Mouse (Mus musculus) lung, adult 2 months (tissue): Measurements from ENCODE around the gene Vmn1r219. TPM values are rescaled to one million over a fixed set of nuclear protein-coding genes. Genes with fewer than 3 reads are reported as not detected.
"Not testable (repeated sequence)": the region's sequence is repeated elsewhere in the genome, so short reads cannot be mapped to it uniquely, and the experiment has no call there.

ENCODE experiments used
- DNase-seq: peaks from one replicate; pipeline ENCODE4 v3.0.0; 2022
- H3K4me1 ChIP-seq: fragments of 200-500 bp; 2 replicates; pipeline ENCODE4 v1.6.1; 2011; ENCODE audit warnings: low read length; ENCODE audit not compliant: control insufficient read depth, insufficient read depth
- H3K4me3 ChIP-seq: fragments of 200-500 bp; replicated peaks from 2 replicates; pipeline ENCODE3; 2011; ENCODE audit warnings: low read depth, mild to moderate bottlenecking, control low read depth, low read length; ENCODE audit errors: extremely low read depth
- CTCF ChIP-seq: fragments of 200-500 bp; IDR thresholded peaks from 2 replicates; pipeline ENCODE4 v1.5.1; 2011; ENCODE audit warnings: mild to moderate bottlenecking, low read length, control low read depth; ENCODE audit not compliant: insufficient read depth
- POLR2A ChIP-seq: fragments of 200-500 bp; IDR thresholded peaks from 2 replicates; pipeline ENCODE4 v1.6.1; 2011; ENCODE audit warnings: low read depth, mild to moderate bottlenecking, control low read depth, low read length, borderline replicate concordance; ENCODE audit errors: extremely low read depth
- WGBS: fragments of 180-500 bp; shearing (Covaris S2); methylation state at CpG from one replicate; pipeline ENCODE4 v1.1.7; 2018; 5-methylcytosine and 5-hydroxymethylcytosine counted together
- polyA plus RNA-seq: library from polyadenylated mRNA; depleted of rRNA; stranded (reverse); fragments of >200 nt; gene quantifications from 2 replicates; pipeline ENCODE4 v1.2.3, GENCODE M21; 2012; rRNA removed

Vmn1r219 gene
- not detected in 2 replicates for polyA plus RNA-seq

DNA sequence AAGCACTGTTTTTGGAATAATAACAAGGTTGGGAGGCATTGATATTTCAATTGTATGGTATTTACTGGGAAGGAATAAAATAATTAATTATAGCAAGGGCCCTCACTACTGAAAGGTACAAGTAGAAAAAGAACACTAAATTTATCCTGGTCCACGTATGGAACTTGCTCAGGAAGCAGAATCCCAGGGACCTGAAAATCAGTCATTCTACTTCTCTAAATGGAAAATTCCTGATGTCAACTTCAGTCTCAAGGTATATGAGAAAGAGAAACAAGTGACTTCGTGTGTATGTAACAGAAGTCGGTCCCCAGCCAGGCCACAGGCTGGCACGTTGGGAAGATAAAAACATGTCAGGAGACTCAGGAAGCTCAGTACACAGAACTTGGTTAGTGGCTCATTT lies at the start of gene Vmn1r219:
TSS of gene Vmn1r219 (plus strand) at position 301 of the 400 bp plus-strand sequence.
- Histone ChIP-seq H3K4me3 (no peak within 1 kb of the TSS), H3K4me1 (no peaks in the 10 kb centered on the region)
- DNase-seq: no peak
- 65% methylated on average over 4 of the region's 4 CpGs for WGBS
- no peak for TF ChIP-seq CTCF
- no peak for TF ChIP-seq POLR2A

- not testable (repeated sequence) for DNase-seq, H3K4me3 ChIP-seq, H3K4me1 ChIP-seq
- 74% methylated on average over 1 of the region's 1 CpGs for WGBS
Measured at GRCm38 (mm10) chr13:23118126-23118525, 41.0 kb upstream of the Vmn1r219 start, which contains the start of gene Vmn1r217. TSS of gene Vmn1r217 (minus strand) at chr13:23118226.

DNA sequence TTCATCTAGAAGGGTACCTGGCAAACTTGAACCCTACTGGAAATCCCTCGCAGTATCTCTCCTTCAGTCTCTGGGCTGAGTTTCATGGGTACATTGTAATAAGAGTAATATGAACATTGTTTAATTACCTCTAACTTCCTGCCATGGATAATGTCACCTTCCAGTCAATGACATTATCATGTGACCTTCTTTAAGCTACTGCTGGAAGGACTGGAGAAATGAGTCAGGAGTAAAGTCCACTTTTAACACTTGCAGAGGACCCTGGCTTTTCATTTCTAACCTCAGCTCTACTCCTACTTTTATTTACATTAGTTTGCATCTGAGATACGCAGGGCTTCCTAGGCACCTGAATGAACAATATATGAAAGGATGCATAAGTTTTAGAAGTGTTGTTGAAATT lies 38.5 kb upstream of the Vmn1r219 start:
- no peak overlapping the region for H3K4me3 ChIP-seq
- DNase-seq: no peak
- no peaks in the 10 kb centered on the region for H3K4me1 ChIP-seq
- WGBS: 76% methylated on average over 2 of the region's 2 CpGs
- no peak for TF ChIP-seq CTCF

- Histone ChIP-seq H3K4me3 (no peak within 1 kb of the TSS), H3K4me1 (no peaks in the 10 kb centered on the region)
- no peak for DNase-seq
- TF ChIP-seq CTCF: no peak
- TF ChIP-seq POLR2A: no peak
- WGBS: 56% methylated on average over 3 of the region's 3 CpGs
Measured at GRCm38 (mm10) chr13:23133099-23133498, 26.0 kb upstream of the Vmn1r219 start, which contains the start of gene Vmn1r218. TSS of gene Vmn1r218 (plus strand) at chr13:23133155.

DNA sequence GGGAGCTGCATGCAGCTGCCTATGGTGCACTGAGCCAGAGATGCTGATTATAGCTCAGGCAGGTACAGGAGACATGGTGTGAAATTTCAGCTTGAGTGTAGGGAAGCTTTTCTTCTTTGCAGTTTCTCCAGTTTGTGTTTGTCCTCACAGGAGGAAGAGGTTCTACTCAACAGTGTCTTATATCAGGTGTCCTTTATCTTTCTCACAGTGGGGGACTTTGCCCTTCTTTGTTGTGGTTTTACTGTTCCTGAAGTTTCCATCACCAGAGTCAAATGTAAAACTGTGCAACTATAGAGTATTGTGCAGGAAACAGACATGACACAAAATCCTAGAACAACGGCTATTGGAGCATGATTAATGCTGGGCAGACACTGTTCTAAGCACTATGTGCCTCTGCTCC lies 25.6 kb upstream of the Vmn1r219 start:
- Histone ChIP-seq H3K4me3 (no peak overlapping the region), H3K4me1 (no peaks in the 10 kb centered on the region)
- DNase-seq: no peak
- TF ChIP-seq CTCF: no peak
- no peak for TF ChIP-seq POLR2A
- 53% methylated on average over 1 of the region's 1 CpGs for WGBS

DNA sequence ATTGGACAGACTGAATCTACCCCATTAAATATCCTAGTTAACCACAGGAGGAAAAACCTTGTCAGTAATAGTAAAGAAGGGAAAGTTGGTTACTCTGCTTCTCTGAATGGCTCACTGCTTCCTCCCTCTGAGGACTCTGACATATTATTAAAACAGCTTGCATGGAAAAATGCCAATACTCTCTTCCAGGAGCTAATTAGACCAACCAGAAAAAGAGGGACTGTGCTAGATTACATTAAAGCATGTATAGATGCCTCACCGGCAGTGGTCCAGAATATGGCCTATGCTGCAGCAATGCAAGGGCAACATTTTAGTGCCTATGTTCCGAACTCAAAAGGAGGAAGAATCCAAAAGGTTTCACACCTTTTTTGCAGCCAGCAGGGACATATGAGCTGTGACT lies 20.2 kb upstream of the Vmn1r219 start:
- TF ChIP-seq CTCF: no peak
- TF ChIP-seq POLR2A: no peak
- WGBS: 81% methylated on average over 2 of the region's 2 CpGs
- no peak for DNase-seq

GRCm38 (mm10) chr13:23157848-23158247 lies 1.3 kb upstream of the Vmn1r219 start:
- TF ChIP-seq POLR2A: no peak
- TF ChIP-seq CTCF: no peak
- WGBS: 56% methylated on average over 3 of the region's 3 CpGs
- no peak overlapping the region for H3K4me3 ChIP-seq
- H3K4me1 ChIP-seq: no peaks in the 10 kb centered on the region
- no peak for DNase-seq

More for the DNA sequence above, 20.2 kb upstream of the Vmn1r219 start:
- H3K4me1 ChIP-seq: no peaks in the 10 kb centered on the region
- no peak overlapping the region for H3K4me3 ChIP-seq

DNA sequence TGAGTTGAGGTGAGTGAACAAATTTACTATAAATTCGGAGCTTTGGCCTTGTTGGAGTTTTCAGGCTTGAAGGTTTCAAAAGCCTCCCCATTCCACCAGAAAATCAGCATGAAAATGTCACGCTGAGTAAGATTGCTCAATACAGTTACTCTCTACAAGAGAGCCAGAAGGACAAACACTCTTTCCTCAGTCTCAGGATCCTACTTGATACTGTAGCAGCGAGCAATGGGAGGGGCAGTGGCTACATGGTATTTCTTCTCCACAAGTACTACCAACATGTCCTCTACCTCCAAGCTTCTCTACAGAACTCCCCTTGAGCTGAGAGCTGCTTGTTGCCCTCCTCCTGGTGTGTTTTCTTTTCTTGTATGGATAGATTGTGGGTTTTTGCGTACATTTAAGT lies 7.4 kb downstream of the Vmn1r219 start:
- H3K4me3 ChIP-seq, DNase-seq, H3K4me1 ChIP-seq: not testable (repeated sequence)
- WGBS: 63% methylated on average over 4 of the region's 4 CpGs

GRCm38 (mm10) chr13:23187875-23188274 lies 28.8 kb downstream of the Vmn1r219 start, which contains the start of gene Vmn1r220:
TSS of gene Vmn1r220 (minus strand) at chr13:23187975.
- Histone ChIP-seq H3K4me3 (no peak within 1 kb of the TSS), H3K4me1 (no peaks in the 10 kb centered on the region)
- WGBS: 84% methylated on average over 2 of the region's 2 CpGs
- DNase-seq: no peak
- no peak for TF ChIP-seq CTCF
- TF ChIP-seq POLR2A: no peak

- WGBS: 75% methylated on average over 1 of the region's 1 CpGs
Measured at GRCm38 (mm10) chr13:23203885-23204284, 44.8 kb downstream of the Vmn1r219 start.

GRCm38 (mm10) chr13:23213827-23214226 lies 54.7 kb downstream of the Vmn1r219 start, which contains the start of gene Vmn1r221:
TSS of gene Vmn1r221 (plus strand) at chr13:23214127.
- 59% methylated on average over 2 of the region's 2 CpGs for WGBS
- not testable (repeated sequence) for H3K4me1 ChIP-seq, DNase-seq, H3K4me3 ChIP-seq

More at GRCm38 (mm10) chr13:23203885-23204284, 44.8 kb downstream of the Vmn1r219 start:
- not testable (repeated sequence) for H3K4me1 ChIP-seq, H3K4me3 ChIP-seq, DNase-seq

Other genes starting within 250 kb of the Vmn1r219 start
- not detected in 2 replicates for gene Vmn1r213, start 151.7 kb upstream of the Vmn1r219 start, polyA plus RNA-seq
- not detected in 2 replicates for gene Vmn1r214, start 128.9 kb upstream of the Vmn1r219 start, polyA plus RNA-seq
- gene Vmn1r215, start 91.3 kb upstream of the Vmn1r219 start, polyA plus RNA-seq: not detected in 2 replicates
- not detected in 2 replicates for gene Vmn1r217, start 41.1 kb upstream of the Vmn1r219 start, polyA plus RNA-seq
- not detected in 2 replicates for gene Vmn1r218, start 26.2 kb upstream of the Vmn1r219 start, polyA plus RNA-seq
- not detected in 2 replicates for gene Vmn1r220, start 28.7 kb downstream of the Vmn1r219 start, polyA plus RNA-seq
- gene Vmn1r221, start 54.8 kb downstream of the Vmn1r219 start, polyA plus RNA-seq: not detected in 2 replicates
- not detected in 2 replicates for gene Vmn1r222, start 76.6 kb downstream of the Vmn1r219 start, polyA plus RNA-seq
- not detected in 2 replicates for gene Vmn1r223, start 87.8 kb downstream of the Vmn1r219 start, polyA plus RNA-seq
- gene Zfp322a, start 209.9 kb downstream of the Vmn1r219 start, polyA plus RNA-seq: 1.4 and 2.4 TPM in 2 replicates